Mouse (Mus musculus): Measurements from ENCODE around the gene Twf1. TPM values are rescaled to one million over a fixed set of nuclear protein-coding genes. Genes with fewer than 3 reads are reported as not detected.

Twf1 gene
- total RNA-seq, 2 experiments from 2014 or later, result 81.2 to 87.1 TPM

DNA sequence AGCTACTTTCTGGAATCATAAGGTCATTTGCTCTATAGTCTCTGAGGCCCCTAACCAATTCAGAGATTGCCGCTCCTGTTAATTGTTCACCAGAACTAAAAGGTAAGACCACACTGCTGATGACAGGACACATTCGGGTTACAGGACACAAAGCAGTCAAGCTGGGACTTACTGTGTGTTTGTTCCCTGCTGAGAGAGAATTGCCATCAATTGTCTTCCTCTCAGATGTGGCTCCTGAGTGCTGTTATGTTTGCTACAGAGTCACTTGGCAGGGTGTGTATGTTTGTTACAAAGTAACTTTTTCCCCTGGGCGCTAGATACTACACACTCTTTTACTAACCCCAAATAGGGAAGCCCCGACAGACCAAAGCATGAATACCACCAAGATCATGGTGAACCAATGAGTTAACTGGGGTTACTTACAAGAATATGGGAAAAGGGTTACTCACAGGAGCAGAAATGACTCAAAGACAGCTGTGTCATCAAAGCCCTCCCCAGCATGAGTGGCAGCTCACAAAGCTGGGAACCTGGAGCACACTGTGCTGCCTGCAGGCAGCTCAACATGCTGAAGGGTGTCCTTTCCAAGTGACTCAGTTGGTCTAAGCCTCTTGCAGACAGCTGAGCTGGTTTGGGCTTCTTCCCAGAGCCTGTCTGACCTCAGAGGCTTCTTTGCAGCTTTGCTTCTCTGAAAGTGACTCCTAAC is 15.0 kb downstream of the Twf1 start:
- DNase-seq (ENCODE audit: low spot score in 2 of 2), result no peak

DNA sequence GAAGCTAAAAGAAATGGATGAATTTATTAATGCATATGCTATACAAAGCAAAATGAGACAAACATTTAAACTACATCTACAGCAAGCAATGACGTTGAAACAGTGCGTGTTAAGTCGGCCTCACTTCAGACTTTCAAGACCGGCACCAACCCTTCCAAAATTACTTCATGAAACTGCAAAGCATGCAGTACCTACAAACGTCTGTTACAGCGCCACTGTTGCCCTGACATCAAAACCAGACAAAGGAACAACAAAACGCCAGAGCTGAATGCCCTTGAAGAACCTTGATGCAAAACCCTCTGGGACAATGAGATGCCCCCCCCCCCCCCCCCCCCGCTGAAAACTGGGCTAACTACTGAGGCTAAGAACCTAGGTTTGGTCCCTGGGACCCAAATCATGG is 16.9 kb downstream of the Twf1 start:
- no peak for DNase-seq (ENCODE audit: low spot score in 2 of 2)

- no peak for DNase-seq (ENCODE audit: low spot score in 2 of 2)
These were observed 18.2 kb downstream of the Twf1 start for GRCm38 (mm10) chr15:94571501-94571900.

DNA sequence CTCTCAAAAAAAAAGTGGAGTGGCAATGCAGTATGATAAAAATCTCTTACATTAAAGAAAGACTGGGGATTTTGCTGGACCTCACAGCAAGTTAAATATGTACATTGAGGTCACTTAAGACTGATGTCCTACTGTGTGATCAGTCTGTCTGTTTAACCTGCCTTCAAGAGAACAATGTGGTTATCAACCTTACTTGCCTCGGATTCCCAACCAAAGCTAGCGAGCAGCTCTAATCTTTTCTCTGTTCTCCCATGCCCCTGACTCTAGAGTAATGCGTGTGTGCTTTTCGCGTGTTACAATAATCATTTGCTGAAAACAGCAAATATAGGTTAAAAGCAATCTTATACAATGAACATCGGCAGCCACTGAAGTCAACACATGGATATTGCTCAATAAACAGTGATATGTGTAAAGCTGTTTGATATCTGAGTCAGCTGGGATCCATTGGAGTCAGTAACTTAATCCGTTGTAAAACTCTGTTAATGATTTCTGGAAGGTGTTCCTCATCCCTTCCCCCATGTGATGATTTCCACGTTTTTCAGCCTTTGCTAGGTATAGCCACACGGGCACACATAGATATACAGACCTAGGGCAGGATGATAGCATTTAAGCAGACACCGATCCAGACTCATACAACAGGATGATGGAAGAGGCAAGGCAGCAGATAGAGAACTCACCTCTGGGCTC is 21.1 kb downstream of the Twf1 start:
- no peak for DNase-seq (ENCODE audit: low spot score in 2 of 2)

- DNase-seq (ENCODE audit: low spot score in 2 of 2), result no peak
These were observed 23.8 kb downstream of the Twf1 start for GRCm38 (mm10) chr15:94565854-94566253.

DNA sequence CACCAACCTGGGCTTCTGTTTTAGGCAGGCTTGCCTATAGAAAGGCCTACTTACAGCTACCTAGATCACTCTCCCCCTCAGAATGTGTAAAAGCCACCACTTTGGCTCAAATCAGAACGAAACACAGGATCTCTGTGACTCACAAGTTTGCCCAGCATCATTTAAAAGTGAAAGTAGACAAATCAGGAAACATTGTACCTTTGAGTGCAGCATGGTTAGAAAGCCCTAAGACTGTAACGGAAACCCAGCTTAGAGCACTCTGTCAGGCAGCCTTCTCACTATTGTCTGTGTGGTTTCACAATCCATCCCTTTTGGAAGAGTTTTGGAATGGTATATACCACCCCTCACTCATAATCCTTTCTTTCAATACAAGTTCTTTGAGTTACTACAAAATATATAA is 24.8 kb downstream of the Twf1 start:
- DNase-seq (ENCODE audit: low spot score in 2 of 2), result no peak

- DNase-seq (ENCODE audit: low spot score in 2 of 2), result no peak
These were observed 30.6 kb downstream of the Twf1 start for GRCm38 (mm10) chr15:94558895-94559656.

GRCm38 (mm10) chr15:94557442-94557841 is 32.2 kb downstream of the Twf1 start:
- DNase-seq (ENCODE audit: low spot score in 2 of 2), result peak; percentile 86 to 88

- no peak for DNase-seq (ENCODE audit: low spot score in 2 of 2)
These were observed 36.2 kb downstream of the Twf1 start for GRCm38 (mm10) chr15:94553536-94553935.

DNA sequence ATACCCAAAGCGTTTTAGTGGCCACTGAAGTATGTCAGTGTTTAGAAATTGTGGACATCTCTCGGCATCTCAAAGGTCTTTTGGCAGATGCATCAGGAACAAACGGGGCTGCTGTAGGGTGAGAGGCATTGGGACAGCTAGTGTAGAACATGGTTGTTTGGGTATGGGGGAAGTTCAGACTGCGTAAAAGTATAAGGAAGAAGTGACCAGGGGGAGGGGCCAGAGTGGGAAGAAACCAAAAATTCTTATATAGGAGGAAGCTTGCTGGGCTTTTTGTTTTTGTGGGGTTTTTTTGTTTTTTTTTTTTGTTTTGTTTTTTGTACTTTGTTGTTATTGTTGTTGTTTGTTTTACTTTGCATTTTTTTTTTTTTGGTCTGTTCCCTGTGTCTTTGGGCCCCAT is 44.8 kb downstream of the Twf1 start:
- DNase-seq (ENCODE audit: low spot score in 2 of 2), result no peak

DNA sequence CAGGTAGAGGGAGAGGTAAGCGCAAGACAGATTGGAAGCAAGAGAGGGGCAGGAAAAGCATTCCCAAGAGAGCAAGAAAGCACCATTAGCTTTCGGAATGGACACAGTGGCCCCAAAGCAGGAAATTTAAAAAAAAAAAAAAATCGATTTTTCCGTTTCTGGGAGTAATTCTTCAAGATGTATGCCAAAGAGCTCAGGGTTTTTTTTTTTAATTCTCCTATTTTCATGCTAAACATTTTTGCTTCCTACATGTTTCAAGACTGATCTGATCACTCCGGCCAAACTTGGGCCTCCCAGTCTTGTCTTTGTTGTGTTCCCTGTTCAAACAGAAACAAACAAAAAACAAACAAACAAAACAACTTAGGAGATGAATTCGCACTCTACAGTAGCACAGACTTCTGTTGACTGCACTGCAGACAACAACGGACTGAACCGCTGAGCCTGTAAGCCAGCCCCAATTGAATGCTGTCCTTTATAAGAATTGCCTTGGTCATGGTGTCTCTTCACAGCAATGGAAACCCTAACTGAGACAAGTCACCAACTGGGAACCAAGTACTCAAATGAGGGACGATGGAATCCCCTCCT is 45.5 kb downstream of the Twf1 start:
- DNase-seq (ENCODE audit: low spot score in 2 of 2), result no peak

DNA sequence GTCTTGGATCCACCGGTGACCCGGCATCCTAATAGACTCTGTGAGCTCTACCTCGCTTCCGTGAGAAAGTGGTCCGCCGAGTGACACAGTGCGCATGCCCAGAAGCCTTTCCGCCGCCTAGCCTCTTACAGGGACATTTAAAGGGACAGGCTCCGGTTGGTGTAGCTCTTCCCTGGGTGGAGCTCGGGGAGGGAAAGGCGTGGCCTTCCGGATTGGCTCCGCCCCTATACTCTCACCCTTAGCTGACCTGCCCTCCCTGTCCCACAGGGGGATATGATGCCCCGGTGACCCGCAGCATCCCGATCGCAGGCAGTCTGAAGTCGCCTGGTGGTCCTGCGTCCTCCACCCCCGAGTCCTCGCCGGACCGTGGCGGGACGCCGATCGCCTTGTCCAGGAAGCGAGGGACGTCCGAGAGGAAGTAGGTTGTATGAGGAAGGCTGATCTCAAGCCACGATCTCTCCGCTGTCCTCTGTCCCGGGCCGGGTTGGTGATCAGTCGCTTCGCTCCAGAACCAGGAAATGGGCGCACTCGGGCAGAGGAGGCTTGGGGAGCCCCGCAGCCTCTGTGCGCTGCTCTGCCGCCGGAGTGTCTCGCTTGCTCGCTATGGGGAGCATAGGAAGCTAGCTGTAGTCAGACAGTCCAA is 46.2 kb downstream of the Twf1 start, which contains the start of the genes Pus7l and Irak4:
Gene Pus7l, minus strand, starts transcription at position 139 of the 643 bp plus-strand sequence.
Gene Irak4, plus strand, starts transcription at position 235 of the 643 bp plus-strand sequence.
- DNase-seq (ENCODE audit: low spot score in 2 of 2), result peak; percentile 87 to 89

DNA sequence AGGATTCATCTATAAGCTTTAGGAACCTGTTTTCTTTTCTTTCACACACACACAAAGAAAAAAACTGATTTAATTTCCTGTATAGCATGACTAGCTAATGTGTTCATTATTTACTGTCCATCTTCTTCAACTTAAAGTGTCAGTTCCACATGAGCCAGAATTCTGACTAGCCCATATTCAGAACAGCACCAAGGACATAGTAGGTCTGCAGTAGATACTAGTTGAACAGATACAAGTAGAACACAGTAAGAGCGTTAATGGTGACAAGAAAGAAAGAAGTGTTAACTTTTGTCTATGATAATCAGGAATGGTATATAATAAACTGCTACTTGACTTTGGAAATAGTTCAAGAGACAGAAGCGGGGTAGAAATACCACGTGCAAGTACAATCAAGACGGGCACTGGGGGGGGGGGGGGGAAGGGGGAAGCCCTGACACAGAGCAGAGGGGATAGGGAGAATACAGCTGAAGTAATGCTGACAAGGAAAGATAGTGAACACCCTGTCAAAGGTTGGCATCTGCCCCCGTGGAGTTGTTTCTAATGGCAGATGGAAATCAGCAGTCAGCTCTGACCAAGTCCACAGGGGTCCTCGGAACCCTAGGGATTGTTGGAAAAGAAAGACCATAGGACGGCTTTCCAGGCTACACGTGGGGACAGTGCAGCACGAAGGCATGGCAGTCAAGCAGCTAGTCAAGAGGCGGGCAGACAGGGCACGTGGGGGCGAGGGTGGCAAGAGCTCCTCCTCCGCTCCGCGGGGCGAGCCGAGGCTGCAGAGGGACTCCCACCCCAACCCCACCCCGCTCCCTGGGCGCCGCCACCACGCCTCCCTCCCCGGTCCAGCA is 46.9 kb downstream of the Twf1 start:
- DNase-seq (ENCODE audit: low spot score in 2 of 2), result no peak

- no peak for DNase-seq (ENCODE audit: low spot score in 2 of 2)
These were observed 50.4 kb downstream of the Twf1 start for GRCm38 (mm10) chr15:94539296-94539695.

GRCm38 (mm10) chr15:94535521-94535920 is 54.2 kb downstream of the Twf1 start:
- DNase-seq (ENCODE audit: low spot score in 2 of 2), result no peak

GRCm38 (mm10) chr15:94532956-94533355 is 56.7 kb downstream of the Twf1 start:
- no peak for DNase-seq (ENCODE audit: low spot score in 2 of 2)

GRCm38 (mm10) chr15:94532306-94532705 is 57.4 kb downstream of the Twf1 start:
- no peak for DNase-seq (ENCODE audit: low spot score in 2 of 2)

DNA sequence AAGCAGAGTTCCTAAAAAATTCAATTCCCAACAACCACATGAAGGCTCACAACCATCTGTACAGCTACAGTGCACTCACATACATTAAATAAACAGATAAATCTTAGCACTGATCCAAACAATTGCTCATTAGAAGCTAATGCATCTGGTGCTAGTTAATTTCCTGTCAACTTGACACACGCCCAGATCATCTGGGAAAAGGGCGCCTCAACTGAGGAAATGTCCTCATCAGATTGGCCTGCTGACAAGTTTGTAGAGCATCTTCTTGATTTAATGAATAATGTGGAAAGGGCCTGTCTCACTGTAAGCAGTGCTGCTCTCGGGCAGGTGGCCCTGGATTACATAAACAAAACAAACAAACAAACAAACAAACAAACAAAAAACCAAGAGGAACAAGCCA is 59.2 kb downstream of the Twf1 start:
- no peak for DNase-seq (ENCODE audit: low spot score in 2 of 2)

Measured in adrenal gland, adult 18-20 months (tissue).